Mouse (Mus musculus): Measurements from ENCODE around the gene Hddc2.

Hddc2 gene

DNA sequence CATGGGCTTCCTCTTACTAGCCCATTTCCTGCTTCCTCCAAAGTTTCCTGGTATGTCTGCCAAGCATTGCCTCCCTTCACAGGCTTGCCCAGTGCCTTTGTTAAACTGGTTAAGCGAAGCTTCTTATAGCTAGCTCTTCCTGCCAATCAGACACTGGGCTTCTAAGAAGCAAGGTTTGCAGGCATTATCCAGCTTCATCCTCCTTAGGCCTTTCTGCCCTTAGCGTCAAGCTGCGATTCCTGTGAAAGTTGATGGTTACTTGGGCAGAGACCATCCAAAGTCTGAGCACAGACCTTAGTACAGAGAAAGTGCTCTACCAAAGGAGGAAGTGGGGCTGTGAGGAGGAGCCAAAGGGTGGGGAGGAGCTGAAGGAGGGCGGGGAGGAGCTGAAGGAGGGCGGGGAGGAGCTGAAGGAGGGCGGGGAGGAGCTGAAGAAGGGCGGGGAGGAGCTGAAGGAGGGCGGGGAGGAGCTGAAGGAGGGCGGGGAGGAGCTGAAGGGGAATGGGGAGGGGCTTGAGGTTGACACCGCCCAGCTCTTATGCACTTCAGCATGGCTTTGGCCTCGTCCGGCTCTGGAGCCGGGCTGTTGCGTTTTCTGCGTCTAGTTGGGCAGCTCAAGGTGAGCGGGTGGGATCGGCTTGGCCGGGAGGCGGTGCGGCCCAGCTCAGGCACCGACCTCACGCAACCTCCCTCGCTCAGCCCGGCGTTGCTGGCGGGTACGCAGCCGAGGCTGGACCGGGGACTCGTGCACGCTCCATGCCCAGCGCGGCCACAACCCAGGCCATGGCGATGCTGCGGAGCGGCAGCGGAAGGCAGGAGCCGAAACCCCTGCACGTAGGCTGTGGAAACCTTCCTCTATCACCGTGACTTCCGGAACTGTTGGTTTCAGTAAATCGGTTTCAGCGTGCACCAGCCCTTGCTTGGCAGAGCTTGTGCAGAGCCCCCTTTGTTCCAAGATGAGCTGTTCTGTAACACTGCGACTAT is at the start of gene Hddc2:
Hddc2 (plus strand) TSS at position 519 of the 984 bp plus-strand sequence.
- DNase-seq, result peak; percentile 79 to 86

DNA sequence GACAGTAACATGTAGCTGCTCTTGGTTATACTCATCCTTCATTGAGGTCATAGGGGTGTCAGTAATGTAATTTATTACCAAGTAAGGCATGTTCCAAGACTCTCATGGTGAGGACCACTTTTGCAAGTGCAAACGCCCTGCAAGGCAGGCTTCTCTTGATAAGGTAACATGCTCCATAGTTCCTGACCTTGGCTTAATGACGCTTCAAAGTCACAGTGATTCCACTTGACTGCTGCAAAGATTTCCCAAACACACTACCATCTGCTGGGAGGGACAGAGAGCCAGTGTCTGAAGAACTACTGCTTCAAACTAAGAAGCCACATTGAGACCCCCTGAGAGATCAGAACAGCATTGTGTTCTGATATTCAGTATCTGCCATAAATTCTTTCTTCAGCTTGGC is 40.4 kb upstream of the Hddc2 start:
- no peak for DNase-seq

DNA sequence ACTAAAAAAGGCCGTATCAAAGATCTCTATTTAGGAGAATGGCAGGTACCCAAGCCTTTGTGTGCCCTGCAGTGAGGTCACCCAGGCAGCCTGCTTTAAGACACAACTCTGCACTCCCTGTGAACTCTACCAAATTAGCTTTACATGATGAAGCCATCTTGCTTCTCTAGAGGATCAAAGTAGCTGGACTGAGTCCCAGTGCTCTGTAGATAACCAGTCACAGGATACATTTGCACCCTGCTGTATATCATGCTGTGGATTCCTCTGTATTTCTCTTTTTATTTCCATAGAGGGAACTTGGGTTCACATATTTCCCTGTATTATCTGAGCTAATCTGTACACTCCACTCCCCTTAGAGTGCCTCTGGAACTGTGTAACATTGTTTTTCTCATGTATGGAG is 40.0 kb upstream of the Hddc2 start:
- no peak for DNase-seq

DNA sequence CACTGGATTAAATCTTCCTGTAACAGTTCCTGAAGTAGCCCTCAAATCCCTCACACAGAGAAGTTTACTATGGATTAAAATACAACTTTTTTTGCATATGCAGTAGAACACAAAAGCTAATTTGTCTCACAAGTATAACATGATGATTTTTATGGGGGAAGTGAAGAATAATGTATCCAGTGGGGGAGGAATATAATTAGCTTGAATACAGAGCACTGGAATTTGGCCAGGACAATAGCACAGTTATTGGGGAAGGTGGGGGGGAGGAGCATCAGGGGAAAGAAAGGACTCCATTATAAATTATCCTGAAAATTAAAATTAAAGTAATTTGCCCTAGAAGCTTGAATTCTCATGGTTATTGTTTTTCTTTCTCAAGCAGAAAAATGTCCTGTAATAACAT is 25.4 kb upstream of the Hddc2 start:
- DNase-seq, result no peak

DNA sequence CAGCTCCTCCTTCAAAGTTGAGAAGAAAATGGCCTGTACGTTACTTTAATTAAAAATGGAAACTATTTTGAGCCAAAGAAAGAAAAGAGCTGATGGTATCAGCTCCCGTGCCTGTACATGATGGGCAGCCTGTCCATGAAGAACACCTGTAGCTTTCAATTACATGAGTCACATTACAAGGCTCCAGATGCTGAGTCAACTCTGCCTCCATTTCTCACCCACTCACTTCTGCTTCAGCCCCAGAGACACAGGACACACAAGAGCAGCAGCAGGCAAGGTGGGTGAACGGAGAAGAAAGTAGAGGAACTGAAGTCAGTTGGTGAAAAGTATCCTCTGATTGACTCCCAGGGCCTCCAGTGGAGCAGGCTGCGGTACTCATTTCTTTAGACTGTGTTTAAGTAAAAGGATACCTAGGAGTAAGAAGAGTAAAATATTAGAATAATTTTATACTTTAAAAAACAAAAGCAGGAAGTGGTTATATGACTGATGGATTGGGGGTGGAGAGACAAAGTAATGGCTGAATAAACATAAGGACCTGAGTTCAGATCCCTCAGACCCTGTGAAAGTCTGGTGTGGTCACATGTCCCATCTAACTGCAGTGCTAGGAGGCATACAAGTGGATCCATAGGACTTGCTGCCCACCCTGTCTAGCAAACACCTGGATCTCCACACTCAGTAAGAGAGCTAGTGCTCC is 24.3 kb upstream of the Hddc2 start:
- DNase-seq, result no peak

DNA sequence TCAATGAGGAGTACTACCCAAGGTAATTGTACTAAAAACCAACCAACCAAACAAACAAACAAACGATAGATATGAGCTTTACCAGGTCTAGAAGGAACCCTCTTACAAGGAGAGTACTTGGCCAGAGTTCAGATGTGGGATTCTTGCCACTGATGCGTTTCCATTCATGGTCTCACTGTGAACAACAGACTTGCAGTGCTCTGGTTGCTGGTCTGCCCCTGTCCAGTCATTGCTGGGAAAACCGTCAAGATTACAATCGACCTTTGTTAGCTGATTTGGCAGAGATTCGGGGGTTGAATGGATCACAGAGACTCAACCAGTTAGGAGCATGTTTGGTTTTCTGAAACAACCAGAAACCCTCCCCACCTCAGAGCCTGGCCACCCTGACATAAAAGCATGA is 17.5 kb upstream of the Hddc2 start:
- DNase-seq, result no peak

DNA sequence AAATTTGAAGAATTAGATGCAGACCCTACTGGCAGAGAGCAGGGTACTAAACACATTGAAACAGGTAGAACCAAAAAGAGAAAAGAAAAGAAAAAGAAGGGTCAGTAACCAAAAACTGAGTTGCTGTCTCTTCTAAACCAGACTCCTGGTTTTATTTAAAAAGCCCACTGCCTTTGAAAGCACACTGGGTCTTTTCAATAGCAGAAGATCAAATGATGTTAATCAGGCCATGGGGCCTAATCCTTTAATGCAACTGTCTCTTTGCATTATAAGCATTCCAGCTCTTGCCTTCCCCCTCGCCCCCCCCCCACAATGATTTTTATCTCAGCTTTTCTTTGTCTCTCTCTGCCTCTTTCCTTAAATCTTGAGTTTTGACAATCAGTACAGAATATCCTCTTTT is 16.7 kb upstream of the Hddc2 start:
- DNase-seq, result no peak

DNA sequence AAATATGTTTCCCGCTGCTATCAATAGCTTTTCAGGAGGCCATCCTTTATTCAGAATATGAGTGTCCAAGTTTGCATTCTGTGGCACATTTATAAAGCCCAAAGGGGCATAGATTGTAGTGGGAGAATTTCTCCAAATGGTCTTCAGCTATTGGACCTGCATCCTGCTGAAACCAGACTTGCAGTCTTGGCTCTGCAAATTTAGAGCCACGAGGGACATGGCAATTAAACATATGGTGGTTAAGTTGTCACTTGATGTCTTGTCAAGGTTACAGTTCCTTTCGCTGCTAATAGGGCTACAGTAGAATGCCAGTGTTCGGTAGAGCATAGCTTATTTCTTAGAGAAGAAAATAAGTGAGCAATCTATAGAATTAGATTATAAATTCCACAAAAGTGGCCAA is 16.1 kb upstream of the Hddc2 start:
- no peak for DNase-seq

DNA sequence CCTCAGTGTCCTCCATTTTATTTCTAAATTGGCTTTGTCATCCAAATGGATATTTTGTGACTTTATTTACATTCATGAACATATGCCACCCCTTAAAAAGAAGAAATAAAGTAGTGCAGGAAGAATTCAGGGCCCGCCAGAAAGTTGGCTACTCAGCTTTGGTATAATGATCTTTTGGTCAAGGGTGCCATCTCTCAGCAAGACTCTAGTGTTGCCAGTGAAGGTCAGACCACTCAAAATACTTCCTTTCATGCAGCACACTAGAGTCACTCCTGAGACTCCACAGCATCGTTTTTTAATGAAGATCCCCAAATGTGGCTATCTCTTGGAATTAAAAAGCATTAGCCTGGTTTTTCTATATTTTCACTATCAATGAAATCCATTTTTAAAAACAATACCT is 14.9 kb upstream of the Hddc2 start:
- DNase-seq, result no peak

DNA sequence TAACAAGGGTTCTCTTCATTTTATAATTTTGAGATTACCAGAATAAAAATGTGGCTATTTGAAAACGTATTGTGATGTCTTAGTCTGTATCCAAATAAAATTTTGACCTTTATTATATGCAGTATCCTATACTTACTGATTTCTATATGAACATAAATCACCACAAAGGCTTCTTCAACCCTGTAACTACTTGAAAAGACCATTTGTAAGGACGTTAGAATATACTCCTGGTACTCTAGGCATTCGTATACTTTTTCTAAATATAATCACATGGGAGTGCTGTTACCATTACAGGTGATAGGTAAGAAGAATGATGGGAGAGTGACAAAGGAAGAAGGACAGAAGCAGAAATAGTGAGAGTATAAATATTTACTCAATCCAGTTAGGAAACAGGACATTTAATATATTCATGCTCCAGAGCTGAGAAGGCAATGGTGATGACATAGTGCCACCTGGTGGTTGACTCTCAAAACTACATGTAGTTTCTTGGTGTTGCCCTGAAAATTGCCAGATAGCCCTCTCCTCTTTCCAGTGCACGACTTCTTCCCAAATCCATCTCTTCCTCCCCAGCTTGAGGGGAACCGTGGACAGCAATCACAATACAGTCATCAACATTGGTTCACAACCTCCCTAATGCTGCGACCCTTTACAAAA is 14.1 kb upstream of the Hddc2 start:
- DNase-seq, result peak; percentile 30 to 70

DNA sequence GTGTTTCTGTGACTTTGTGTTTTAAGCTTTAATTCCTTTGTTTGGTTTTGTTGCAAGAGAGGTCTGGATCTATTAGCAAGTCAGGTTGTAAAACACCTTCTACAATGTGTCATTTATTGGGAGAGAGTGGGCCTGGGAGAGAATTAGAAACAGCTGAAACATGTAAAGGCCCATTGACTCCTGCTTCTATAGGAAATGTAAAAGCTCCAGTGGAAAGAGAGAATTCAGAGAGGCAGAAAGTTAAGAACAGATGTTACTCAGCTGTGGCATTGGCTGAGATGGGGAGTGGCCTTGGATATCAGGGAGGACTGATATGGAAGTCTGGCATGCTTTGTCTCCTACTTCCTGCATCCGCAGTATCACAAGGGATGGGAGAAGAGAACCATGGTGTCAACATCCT is 12.9 kb upstream of the Hddc2 start:
- DNase-seq, result no peak

DNA sequence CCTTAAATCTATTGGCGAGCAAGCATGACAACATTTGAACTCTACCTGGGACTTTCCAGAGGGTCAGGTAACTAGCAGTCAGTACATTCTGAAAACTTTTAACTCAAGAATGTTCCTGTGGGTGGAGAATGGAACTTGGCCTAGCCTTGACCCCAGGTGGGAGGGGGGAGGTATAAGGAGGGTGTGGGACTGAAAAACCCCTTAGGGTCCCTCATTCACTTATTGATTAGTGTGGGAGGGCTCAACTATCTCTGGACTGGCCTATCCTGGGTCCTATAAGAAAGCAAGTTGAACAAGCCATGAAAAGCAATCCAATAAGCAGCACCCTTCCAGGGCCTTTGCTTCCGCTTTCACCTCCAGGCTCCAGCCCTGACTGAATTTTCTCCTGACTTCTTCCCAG is 9.7 kb upstream of the Hddc2 start:
- DNase-seq, result no peak

DNA sequence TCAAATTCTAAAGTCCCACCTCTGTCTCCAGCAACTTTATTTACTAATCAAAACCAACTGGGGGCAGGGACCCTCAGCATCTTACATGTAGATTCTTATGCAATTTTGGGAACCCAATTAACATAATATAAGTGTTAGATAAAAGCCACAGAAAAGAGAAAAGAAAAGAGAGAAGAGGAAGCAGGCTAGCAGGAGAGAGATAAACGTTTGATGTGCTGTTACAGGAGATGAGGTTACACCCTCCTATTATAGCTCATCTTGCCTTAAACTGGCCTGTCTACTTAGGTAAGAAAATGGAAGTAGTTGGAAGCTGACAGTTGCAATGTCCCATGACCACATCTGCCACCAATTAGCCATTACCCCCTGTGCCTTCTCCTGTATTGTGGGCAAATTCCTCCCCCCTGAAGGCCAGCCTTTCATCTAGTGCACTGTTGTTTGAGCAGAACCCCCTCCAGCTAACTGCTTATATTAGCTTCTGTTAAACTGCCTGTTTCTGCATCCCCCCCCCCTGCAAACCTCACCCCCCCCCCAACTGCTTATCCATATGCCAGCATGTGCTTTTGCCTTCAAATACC is 6.1 kb upstream of the Hddc2 start:
- DNase-seq, result no peak

DNA sequence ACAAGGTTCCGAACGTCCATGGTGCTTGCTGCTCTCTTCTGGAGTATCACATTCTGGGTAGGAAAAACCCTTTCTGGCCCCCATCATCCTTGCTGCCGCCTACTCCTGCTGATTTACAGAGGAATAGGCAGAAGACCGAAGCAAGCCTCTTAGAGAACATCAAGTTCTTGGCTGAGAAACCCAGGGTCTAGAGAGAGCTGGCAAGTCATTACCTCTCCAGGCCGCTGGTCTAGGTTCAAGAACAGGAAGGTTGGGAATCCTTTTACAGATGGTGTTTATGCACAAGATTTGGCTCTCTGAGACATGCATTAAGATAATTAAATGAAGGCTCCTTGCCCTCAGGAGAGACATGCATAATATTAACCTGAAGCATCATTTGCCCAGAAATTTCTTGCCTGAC is 5.3 kb downstream of the Hddc2 start:
- DNase-seq, result no peak

DNA sequence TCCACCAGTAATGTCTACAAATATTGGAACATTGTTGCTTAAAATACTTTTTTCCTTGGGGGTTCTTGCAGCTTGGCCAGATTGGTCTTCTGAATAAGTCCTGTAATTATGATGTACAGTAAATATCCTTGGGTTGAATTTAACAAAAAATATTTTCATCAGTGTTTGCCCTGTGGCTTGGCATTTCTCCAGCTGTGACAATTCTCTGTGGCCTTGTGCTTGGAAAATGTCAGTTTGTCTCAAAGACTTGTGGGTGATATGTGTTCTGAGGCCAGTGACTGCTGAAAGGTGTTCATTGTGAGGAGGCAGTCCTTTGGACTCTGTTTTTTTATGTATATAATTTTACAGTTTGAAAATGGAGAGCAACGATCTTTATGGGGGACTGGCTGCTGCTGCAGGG is 16.3 kb downstream of the Hddc2 start:
- no peak for DNase-seq

DNA sequence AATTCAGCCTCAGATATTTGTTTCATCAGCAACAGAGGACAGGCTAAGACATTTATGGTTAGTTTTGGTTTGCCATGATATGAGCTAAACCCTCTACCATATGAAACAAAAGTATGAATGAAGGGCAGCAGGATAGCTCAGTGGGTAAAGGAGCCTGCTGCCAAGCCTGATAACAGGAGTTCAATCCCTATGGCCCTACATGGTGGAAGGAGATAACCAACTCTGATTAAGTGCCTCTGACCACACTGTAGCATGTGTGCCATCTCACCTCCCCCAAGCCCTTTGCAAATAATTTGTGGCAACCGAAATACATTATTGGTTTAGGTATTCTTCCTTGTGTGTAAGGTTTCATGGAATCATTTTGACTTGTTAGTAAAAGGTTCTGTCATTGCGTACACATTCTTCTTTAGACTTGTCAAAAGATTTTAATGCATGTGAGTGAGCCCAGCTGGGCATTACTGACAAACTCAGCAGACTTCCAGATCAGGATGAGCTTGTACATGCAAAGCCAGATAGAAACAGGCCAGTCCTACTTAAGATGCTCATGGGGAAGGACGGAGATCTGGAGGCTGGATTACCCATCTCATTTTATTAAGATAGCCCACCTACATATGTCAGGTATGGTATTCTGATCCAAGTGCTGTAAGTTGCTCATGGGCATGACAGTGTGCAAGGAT is 17.2 kb downstream of the Hddc2 start:
- no peak for DNase-seq

DNA sequence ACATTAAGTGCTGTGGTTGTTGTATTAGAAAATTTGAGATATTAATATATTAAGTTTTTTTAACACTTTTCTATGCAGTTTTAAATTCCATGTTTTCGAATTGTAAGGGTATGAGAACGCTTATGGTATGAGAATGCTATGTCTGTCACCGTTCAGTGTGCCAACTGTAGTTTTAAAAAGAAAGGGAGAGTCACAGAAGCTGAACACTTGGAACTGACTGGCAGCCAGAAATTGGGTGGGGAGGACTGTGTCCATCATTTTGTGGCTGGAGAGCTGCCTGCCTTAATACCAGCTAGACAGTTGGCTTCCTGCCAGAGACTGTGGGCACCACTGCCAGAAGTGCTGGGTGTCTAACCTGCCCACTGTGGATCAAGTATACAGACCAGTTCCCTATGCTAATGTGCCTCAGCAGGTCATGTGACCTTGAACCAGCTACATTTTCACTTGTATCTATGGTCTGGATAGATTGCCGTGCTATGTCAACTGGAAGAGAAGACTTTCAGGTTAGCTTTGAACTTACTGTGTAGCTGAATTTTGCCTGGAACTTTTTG is 18.1 kb downstream of the Hddc2 start:
- peak; percentile 9 to 32 for DNase-seq

DNA sequence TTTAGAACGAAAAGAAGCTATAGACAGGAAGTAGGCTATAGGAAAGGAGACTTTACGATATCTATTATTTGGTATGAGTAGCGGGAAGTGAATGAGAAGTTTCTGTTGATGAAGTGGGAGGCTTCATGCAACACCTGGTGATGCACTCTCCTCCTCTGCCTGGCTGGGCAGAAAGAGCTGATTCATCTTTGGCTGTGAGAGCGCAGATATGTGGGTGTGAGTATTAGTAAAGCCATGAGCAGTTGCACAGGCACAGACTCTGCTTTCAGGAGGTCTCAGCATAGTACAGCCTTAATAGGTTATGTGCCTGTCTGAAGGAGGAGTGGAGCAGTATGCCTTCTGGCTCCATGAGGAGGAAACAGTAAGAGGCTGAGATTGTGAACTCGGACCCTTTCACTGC is 23.2 kb downstream of the Hddc2 start:
- no peak for DNase-seq

DNA sequence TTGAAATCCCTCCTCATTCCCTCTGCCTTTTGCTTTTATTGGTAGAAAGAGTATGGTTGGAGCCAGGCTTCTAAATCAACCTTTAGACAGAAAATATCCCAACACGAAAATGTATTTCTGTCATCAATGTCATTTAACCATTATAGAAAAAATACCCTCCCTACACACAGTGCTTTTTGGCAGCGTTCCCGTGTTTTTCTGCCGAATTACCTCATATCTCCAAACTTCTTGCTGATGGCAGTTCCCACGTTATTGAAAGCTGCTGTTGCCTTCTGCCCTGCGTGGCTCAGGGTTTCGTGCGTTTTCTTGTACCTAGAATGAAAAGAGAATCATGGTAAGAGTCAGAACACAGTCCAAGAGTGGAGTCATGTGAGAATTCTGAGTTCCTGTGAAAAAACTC is 33.2 kb downstream of the Hddc2 start:
- DNase-seq, result no peak

DNA sequence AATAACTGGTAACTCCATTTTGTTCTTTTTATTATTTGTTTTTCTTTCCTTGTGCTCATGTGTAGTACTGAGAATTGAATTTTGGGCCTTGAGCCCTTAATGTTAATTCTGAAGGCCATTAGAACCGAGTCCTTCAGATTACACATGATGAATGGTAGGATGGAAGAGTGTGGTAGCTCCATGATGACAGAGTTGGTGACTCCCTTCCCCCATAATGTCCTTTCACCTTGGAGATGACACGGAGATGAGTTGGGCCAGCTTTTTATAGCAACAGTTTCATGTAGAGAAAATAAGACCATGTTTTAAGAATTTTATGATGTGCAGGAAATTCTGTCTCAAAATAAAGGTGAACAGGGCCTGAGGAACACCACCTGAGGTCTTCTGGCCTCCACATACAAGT is 37.9 kb downstream of the Hddc2 start:
- DNase-seq, result no peak

DNA sequence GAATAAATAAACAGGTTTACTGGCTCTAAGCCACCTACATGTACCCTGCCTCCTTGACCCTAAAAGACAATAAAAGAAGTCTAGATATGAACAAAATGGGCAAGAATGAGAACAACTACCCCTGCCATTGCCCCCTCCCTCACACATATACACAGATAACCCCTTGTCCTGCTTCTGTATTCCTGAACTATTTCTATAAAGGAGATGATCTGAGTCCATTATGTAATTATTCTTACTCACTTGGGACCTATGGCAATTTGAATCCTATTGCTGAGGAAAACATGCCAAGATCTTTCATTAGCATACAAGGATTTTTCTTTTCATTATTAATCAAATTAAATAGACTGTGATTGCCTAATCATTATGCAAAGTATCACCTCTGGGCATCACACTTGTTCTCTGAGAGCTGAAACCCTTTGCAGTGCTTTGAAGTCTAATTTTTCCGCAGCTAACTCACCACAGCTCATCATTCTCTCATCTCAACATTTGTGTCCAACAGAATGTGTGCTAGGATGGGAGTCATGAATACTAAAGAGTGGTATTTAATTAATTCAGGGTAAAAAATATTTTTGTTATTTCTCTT is 39.8 kb downstream of the Hddc2 start:
- no peak for DNase-seq

DNA sequence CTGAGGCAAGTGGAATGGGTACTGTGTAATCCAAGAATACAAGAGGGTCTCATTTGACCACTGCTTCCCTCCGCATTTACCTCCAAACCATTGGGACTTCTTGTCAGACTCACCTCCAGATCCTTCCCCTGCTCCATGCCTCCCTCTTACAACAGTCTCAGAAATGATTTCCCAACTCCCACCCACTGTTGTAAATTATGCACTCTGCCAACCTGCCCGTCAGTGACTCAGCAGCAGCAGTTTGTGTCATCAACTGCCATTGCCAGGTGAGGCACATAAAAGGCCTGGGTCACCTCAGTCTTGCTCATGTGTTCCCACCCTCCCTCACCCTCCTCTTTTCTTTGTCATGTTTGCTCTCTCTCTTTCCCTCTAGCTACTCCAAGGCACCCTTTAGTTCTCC is 41.0 kb downstream of the Hddc2 start:
- no peak for DNase-seq
